Mouse (Mus musculus) liver, embryonic 12.5 days (tissue): Measurements from ENCODE around the gene Plekha6. TPM values are rescaled to one million over a fixed set of nuclear protein-coding genes. Genes with fewer than 3 reads are reported as not detected.

Experiments used
- ATAC-seq: fragments of 200-750 bp; cut with Nextera tagmentation; 2 replicates; pipeline ENCODE4 v1.8.0; 2017; ENCODE audit warnings: moderate number of reproducible peaks, mild to moderate bottlenecking, moderate library complexity
- H3K27ac ChIP-seq: fragments of 300-500 bp; sonication (generic); 2 replicates; pipeline ENCODE4 v1.5.1; 2016; ENCODE audit warnings: mild to moderate bottlenecking
- H3K27me3 ChIP-seq: fragments of 300-500 bp; sonication (generic); replicated peaks from 2 replicates; pipeline ENCODE4 v1.6.1; 2016; ENCODE audit warnings: mild to moderate bottlenecking, moderate library complexity
- H3K36me3 ChIP-seq: fragments of 300-500 bp; sonication (generic); 2 replicates; pipeline ENCODE4 v1.6.1; 2016; ENCODE audit warnings: mild to moderate bottlenecking, moderate library complexity
- H3K4me1 ChIP-seq: fragments of 300-500 bp; sonication (generic); 2 replicates; pipeline ENCODE4 v1.6.1; 2016
- H3K4me2 ChIP-seq: fragments of 300-500 bp; sonication (generic); 2 replicates; pipeline ENCODE4 v1.6.1; 2016; ENCODE audit warnings: mild to moderate bottlenecking, moderate library complexity
- H3K4me3 ChIP-seq: fragments of 300-500 bp; sonication (generic); 2 replicates; pipeline ENCODE4 v1.5.1; 2016; ENCODE audit warnings: mild to moderate bottlenecking, moderate library complexity
- H3K9ac ChIP-seq: fragments of 300-500 bp; sonication (generic); 2 replicates; pipeline ENCODE4 v1.6.1; 2016; ENCODE audit warnings: mild to moderate bottlenecking, moderate library complexity
- H3K9me3 ChIP-seq: fragments of 300-500 bp; sonication (generic); replicated peaks from 2 replicates; pipeline ENCODE4 v1.6.1; 2016; ENCODE audit warnings: mild to moderate bottlenecking, moderate library complexity
- WGBS: fragments of 180-500 bp; shearing (Covaris S2); methylation state at CpG from one replicate; pipeline ENCODE4 v1.1.7; 2016; ENCODE audit not compliant: insufficient replicate concordance; 5-methylcytosine and 5-hydroxymethylcytosine counted together
- polyA plus RNA-seq: library from polyadenylated mRNA; unstranded; fragments of >200 nt; fragmentation: Nextera tagmentation; extraction: Ambion mirVana; gene quantifications from 2 replicates; pipeline ENCODE4 v1.2.1, GENCODE M21; 2016

The Plekha6 gene
- polyA plus RNA-seq, 1 experiment from 2014 or later = 2.2 TPM

DNA sequence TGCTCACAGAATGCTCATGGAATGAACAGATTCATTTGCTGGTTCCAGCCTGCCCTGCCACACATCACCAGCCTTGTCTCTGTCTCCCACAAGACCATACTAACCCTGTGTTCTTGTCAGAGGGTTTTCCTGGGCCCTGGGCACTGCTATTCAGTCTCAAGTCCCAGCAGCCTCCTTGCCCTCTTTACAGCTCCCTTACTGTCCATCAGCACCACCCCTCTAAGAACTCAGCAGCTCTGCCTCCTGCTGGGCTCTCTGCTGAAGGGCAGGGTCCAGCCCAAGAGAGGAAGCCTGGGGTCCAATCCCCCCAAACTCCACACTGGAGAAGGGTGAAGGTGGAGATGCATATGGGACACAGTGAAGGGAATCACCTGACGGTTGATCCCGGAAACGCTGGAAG lies 104.5 kb downstream of the Plekha6 start:
- Histone ChIP-seq H3K9ac (no peak overlapping the region), H3K4me2 (no peak overlapping the region), H3K4me1 (peaks cover 44% of the 10 kb centered on the region), H3K4me3 (no peak overlapping the region), H3K27ac (0 out of 2 replicates have a peak overlapping the region, but pooled peaks have one; percentile 46), H3K9me3 (no peaks in the 10 kb centered on the region), H3K36me3 (peaks cover 8% of the 10 kb centered on the region), H3K27me3 (0 out of 2 replicates have a peak, but pooled peaks cover 19% of the 10 kb centered on the region)
- WGBS = 62% methylated on average over 3 of the region's 3 CpGs
- ATAC-seq = no peak

DNA sequence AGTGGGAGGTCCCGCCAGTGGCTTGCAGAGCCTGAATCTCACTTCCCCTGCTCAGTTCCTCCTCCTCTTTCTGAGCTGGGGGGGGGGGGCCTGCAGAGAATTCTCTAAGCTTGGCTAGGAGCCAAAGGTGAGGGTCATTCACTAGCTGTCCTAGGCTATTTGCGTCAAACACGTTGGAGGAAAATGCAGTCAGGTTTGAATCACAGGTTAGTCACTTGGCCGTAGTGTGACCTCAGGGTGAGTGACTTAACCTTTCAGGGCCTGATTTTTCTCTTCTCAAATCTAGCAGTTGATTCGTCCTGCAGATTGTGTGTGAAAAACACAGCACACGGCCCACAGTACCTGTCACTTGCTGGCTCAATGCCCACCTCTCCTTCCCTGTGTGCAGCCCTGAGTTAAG lies 106.3 kb downstream of the Plekha6 start:
- Histone ChIP-seq H3K4me2 (no peak overlapping the region), H3K9me3 (no peaks in the 10 kb centered on the region), H3K4me3 (no peak overlapping the region), H3K9ac (no peak overlapping the region), H3K36me3 (peaks cover 13% of the 10 kb centered on the region), H3K4me1 (peaks cover 36% of the 10 kb centered on the region), H3K27me3 (peaks cover 26% of the 10 kb centered on the region; the same call in 1 of the 2 replicates), H3K27ac (no peak overlapping the region)
- no peak for ATAC-seq
- WGBS = 53% methylated on average over 6 of the region's 6 CpGs

- Histone ChIP-seq H3K27ac (no peak overlapping the region), H3K4me3 (no peak overlapping the region), H3K9me3 (no peaks in the 10 kb centered on the region), H3K4me2 (no peak overlapping the region), H3K9ac (no peak overlapping the region), H3K27me3 (peaks cover 34% of the 10 kb centered on the region; the same call in 1 of the 2 replicates), H3K4me1 (0 out of 2 replicates have a peak, but pooled peaks cover 4% of the 10 kb centered on the region), H3K36me3 (peaks cover 13% of the 10 kb centered on the region)
- 81% methylated on average over 19 of the region's 19 CpGs for WGBS
- no peak for ATAC-seq
Measured at GRCm38 (mm10) chr1:133274163-133274562, 110.2 kb downstream of the Plekha6 start.

GRCm38 (mm10) chr1:133276983-133277382 lies 113.0 kb downstream of the Plekha6 start:
- Histone ChIP-seq H3K4me1 (no peaks in the 10 kb centered on the region), H3K9ac (no peak overlapping the region), H3K27ac (no peak overlapping the region), H3K36me3 (peaks cover 6% of the 10 kb centered on the region), H3K27me3 (peaks cover 40% of the 10 kb centered on the region; the same call in 1 of the 2 replicates), H3K4me3 (no peak overlapping the region), H3K9me3 (no peaks in the 10 kb centered on the region), H3K4me2 (no peak overlapping the region)
- no peak for ATAC-seq
- 53% methylated on average over 5 of the region's 5 CpGs for WGBS

GRCm38 (mm10) chr1:133278539-133278938 lies 114.5 kb downstream of the Plekha6 start:
- 73% methylated on average over 6 of the region's 6 CpGs for WGBS
- peaks cover 6% of the 10 kb centered on the region for H3K36me3 ChIP-seq
- no peak overlapping the region for H3K4me2 ChIP-seq
- no peaks in the 10 kb centered on the region for H3K4me1 ChIP-seq
- H3K27ac ChIP-seq = no peak overlapping the region
- no peak overlapping the region for H3K4me3 ChIP-seq
- H3K9ac ChIP-seq = no peak overlapping the region
- H3K9me3 ChIP-seq = no peaks in the 10 kb centered on the region
- H3K27me3 ChIP-seq = peaks cover 37% of the 10 kb centered on the region; the same call in 1 of the 2 replicates
- ATAC-seq = no peak

- H3K27ac ChIP-seq = no peak overlapping the region
- H3K9ac ChIP-seq = no peak overlapping the region
- H3K9me3 ChIP-seq = no peaks in the 10 kb centered on the region
- no peak overlapping the region for H3K4me2 ChIP-seq
- ATAC-seq = no peak
- H3K4me3 ChIP-seq = no peak overlapping the region
- H3K36me3 ChIP-seq = 0 out of 2 replicates have a peak, but pooled peaks cover under 1% of the 10 kb centered on the region
- no peaks in the 10 kb centered on the region for H3K4me1 ChIP-seq
- peaks cover 35% of the 10 kb centered on the region; the same call in 1 of the 2 replicates for H3K27me3 ChIP-seq
- WGBS = 58% methylated on average over 15 of the region's 15 CpGs
Measured at GRCm38 (mm10) chr1:133278946-133279631, 115.1 kb downstream of the Plekha6 start.

DNA sequence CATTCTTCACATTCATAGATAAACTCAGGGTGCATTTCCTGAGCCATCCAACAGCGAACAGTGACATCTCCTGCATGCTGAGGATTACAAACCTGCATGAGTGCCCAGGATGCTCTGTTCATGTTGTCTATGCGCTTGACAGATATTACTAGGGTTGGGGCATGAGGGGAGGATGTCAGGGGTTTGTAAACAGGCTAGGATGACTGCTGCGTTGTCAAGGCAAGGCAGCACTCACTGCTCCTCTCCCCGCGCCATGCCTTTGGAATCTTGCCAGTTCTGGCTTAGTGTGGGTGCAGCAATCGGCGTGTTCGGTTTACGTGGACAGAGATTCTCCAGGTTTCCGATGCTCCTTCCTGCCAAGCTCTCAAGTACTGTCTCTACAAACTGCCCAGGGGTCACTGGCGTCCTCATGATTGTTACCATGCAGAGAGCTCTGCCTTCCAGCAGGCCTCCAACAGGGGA lies 115.7 kb downstream of the Plekha6 start:
- Histone ChIP-seq H3K9ac (no peak overlapping the region), H3K27ac (no peak overlapping the region), H3K4me3 (no peak overlapping the region), H3K27me3 (peaks cover 30% of the 10 kb centered on the region; the same call in 1 of the 2 replicates), H3K9me3 (no peaks in the 10 kb centered on the region), H3K36me3 (no peaks in the 10 kb centered on the region), H3K4me2 (no peak overlapping the region), H3K4me1 (no peaks in the 10 kb centered on the region)
- ATAC-seq = no peak
- WGBS = 68% methylated on average over 11 of the region's 11 CpGs

GRCm38 (mm10) chr1:133280537-133280936 lies 116.5 kb downstream of the Plekha6 start:
- H3K9ac ChIP-seq = no peak overlapping the region
- peaks cover 24% of the 10 kb centered on the region; the same call in 1 of the 2 replicates for H3K27me3 ChIP-seq
- H3K4me2 ChIP-seq = no peak overlapping the region
- no peak for ATAC-seq
- no peaks in the 10 kb centered on the region for H3K36me3 ChIP-seq
- H3K4me1 ChIP-seq = no peaks in the 10 kb centered on the region
- no peak overlapping the region for H3K4me3 ChIP-seq
- no peak overlapping the region for H3K27ac ChIP-seq
- H3K9me3 ChIP-seq = no peaks in the 10 kb centered on the region
- 68% methylated on average over 2 of the region's 2 CpGs for WGBS

- peaks cover 11% of the 10 kb centered on the region; the same call in 1 of the 2 replicates for H3K27me3 ChIP-seq
Measured at GRCm38 (mm10) chr1:133285907-133286306, 121.9 kb downstream of the Plekha6 start.

GRCm38 (mm10) chr1:133287051-133287450 lies 123.0 kb downstream of the Plekha6 start:
- ATAC-seq = no peak
- Histone ChIP-seq H3K4me3 (no peak overlapping the region), H3K9me3 (no peaks in the 10 kb centered on the region), H3K36me3 (0 out of 2 replicates have a peak, but pooled peaks cover 2% of the 10 kb centered on the region), H3K27me3 (peaks cover 6% of the 10 kb centered on the region; the same call in 1 of the 2 replicates), H3K9ac (no peak overlapping the region), H3K4me1 (no peaks in the 10 kb centered on the region), H3K27ac (no peak overlapping the region), H3K4me2 (no peak overlapping the region)
- 78% methylated on average over 4 of the region's 4 CpGs for WGBS

More at GRCm38 (mm10) chr1:133285907-133286306, 121.9 kb downstream of the Plekha6 start:
- Histone ChIP-seq H3K4me3 (no peak overlapping the region), H3K4me2 (no peak overlapping the region), H3K9ac (no peak overlapping the region), H3K4me1 (no peaks in the 10 kb centered on the region), H3K27ac (no peak overlapping the region), H3K36me3 (0 out of 2 replicates have a peak, but pooled peaks cover 2% of the 10 kb centered on the region), H3K9me3 (no peaks in the 10 kb centered on the region)
- ATAC-seq = no peak
- 60% methylated on average over 7 of the region's 7 CpGs for WGBS

DNA sequence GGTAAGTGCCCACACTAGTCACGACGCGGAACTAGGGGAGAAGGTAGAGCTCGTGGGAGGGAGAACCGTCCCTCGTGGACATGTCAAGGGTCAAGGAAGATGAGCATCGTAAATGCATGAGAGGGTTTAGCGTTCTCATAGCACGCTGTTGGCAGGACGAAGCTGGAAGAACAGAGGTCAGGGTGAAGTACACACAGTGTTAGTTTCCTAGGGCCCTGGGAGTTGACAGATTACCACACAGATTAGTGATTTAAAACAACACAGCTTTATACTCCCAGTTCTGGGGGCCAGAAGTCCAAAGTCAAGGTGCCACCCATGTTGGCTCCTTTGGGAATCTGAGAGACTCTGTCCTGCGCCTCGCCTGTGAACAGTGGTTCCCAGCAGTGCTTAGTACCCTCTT lies 123.9 kb downstream of the Plekha6 start:
- H3K4me3 ChIP-seq = no peak overlapping the region
- WGBS = 78% methylated on average over 12 of the region's 12 CpGs
- H3K9ac ChIP-seq = no peak overlapping the region
- H3K27me3 ChIP-seq = 0 out of 2 replicates have a peak, but pooled peaks cover 6% of the 10 kb centered on the region
- H3K27ac ChIP-seq = no peak overlapping the region
- H3K9me3 ChIP-seq = no peaks in the 10 kb centered on the region
- no peaks in the 10 kb centered on the region for H3K4me1 ChIP-seq
- no peak overlapping the region for H3K4me2 ChIP-seq
- no peak for ATAC-seq
- H3K36me3 ChIP-seq = 0 out of 2 replicates have a peak, but pooled peaks cover 2% of the 10 kb centered on the region

DNA sequence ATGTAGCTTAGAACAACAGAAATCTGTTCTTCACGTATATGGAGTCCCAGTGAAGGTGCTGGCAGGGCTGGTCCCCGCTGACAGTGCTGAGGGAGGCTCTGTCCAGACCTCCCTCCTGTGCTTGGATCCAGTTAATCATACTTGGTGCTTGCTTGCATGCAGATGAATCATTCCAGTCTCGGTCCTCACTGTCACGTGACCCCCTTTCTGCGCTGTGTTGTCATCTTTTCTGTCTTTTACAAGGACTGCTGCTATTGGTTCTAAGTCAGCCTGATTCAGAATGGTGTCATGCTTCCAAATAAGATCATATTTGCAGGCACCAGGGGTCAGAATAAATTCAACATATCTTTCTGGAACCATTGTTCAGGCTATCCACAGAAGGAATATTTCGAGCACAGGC lies 127.9 kb downstream of the Plekha6 start:
- Histone ChIP-seq H3K9me3 (no peaks in the 10 kb centered on the region), H3K9ac (no peak overlapping the region), H3K4me3 (no peak overlapping the region), H3K4me1 (no peaks in the 10 kb centered on the region), H3K4me2 (no peak overlapping the region), H3K27me3 (peaks cover 3% of the 10 kb centered on the region; the same call in 1 of the 2 replicates), H3K36me3 (0 out of 2 replicates have a peak, but pooled peaks cover 7% of the 10 kb centered on the region), H3K27ac (no peak overlapping the region)
- WGBS = 82% methylated on average over 6 of the region's 6 CpGs
- ATAC-seq = no peak
